Comparison of ENCODE assay signal across 12 mouse cellular contexts in genomic region chr4:140405427-140405826, GRCm38 (mm10).
"Had no signal": no experiment of that assay in that cellular context is flagged by ENCODE, and none has a peak within 500 bp of the region (broad histone marks: within the 10 kb centered on the region; RNA-seq: fewer than 3 reads in every experiment).

No protein-coding gene starts in this region.

- H3K9ac ChIP-seq: kidney, embryonic 15.5 days; liver, embryonic 15.5 days; neural tube, embryonic 12.5 days had no signal

- H3K9me3 ChIP-seq: kidney, embryonic 15.5 days; limb, embryonic 10.5 days; liver, embryonic 15.5 days; neural tube, embryonic 12.5 days had no signal

- H3K4me3 ChIP-seq: kidney, embryonic 15.5 days; limb, embryonic 10.5 days; liver, embryonic 15.5 days; neural tube, embryonic 12.5 days had no signal

- H3K4me1 ChIP-seq: liver, embryonic 15.5 days had no signal

- H3K36me3 ChIP-seq: kidney, embryonic 15.5 days; limb, embryonic 10.5 days; liver, embryonic 15.5 days; neural tube, embryonic 12.5 days had no signal

- H3K27ac ChIP-seq: kidney, embryonic 15.5 days; liver, embryonic 15.5 days; neural tube, embryonic 12.5 days had no signal

- H3K4me2 ChIP-seq: kidney, embryonic 15.5 days; liver, embryonic 11.5 days; liver, embryonic 15.5 days; neural tube, embryonic 12.5 days had no signal

- DNase-seq: kidney, adult 2 months; kidney, postnatal 14 days; lung, adult 2 months; lung, postnatal 36 days; right cerebral cortex, adult 18-20 months; right cerebral cortex, postnatal 25 days; thymus, postnatal 36 days had no signal

- H3K27me3 ChIP-seq: liver, embryonic 15.5 days; neural tube, embryonic 12.5 days had no signal
